Mouse (Mus musculus): ENCODE results near the gene Sh3bgr.
A peak's percentile ranks its signal among the peaks of the same experiment; 100 is the strongest.

Sh3bgr gene

GRCm38 (mm10) chr16:96199913-96200701, at the start of gene Sh3bgr:
TSS of gene Sh3bgr (plus strand) at chr16:96200450.
- peak; percentile 83 to 84 for DNase-seq (ENCODE audit: low spot score in 2 of 2)

DNA sequence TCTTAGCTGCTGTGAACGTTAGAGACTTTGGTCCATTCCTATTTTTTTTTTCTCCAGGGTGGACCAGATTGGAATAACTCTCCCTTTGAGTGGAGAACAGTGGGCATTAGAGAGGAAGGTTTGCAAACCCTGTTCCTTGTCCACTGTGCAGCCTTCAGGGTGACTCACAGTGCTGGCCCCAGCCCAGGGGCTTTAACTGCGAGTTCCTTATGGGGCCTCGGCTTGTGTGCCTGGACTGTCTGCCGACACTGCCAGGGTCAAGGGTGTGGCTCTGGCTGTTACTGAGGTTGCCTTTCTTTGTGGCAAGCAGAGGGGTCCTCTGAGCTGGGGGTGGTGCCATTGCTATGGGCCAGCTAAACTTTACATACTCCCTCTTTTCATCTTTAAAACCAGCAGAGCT, 49.3 kb upstream of the Sh3bgr start:
- no peak for DNase-seq (ENCODE audit: low spot score in 2 of 2)

DNA sequence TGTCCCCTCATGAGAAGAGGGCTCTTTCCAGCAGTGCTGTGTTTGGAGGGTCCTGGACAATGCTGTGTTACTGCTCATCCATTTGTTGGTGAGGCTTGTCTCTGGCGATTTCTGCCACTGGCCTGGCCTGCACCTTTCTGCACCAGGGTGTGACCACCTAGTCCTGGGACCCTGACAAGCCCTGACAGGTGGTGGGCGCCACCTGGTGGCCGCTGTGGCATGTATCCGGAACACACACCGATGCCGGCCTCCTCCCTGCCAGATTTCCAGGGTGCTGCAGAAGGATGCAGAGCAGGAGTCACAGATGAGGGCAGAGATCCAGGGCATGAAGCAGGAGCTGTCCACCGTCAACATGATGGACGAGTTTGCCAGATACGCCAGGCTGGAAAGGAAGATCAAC, 48.7 kb upstream of the Sh3bgr start:
- DNase-seq (ENCODE audit: low spot score in 2 of 2), result peak; percentile 20 to 47

DNA sequence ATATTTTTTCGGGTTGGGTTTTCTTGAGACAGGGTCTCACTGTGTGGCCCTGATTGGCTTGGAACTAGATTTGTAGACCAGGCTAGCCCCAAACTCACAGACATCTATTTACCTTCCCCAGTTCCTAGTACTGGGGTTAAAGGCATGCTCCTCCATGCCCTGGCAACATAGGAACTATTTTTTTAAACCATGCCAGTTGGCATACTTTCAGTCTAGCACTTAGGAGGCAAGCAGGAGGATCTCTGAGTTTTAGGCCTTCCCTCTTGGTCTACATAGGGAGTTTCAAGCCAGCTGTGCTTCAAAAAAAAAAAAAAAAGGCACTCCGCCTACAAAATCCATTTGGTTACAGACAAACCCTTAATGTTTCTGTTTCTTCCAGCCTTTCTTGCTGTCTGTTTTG, 45.8 kb upstream of the Sh3bgr start:
- no peak for DNase-seq (ENCODE audit: low spot score in 2 of 2)

- DNase-seq (ENCODE audit: low spot score in 2 of 2), result no peak
Measured at GRCm38 (mm10) chr16:96156019-96156418, 44.2 kb upstream of the Sh3bgr start.

GRCm38 (mm10) chr16:96157171-96157570, 43.1 kb upstream of the Sh3bgr start:
- no peak for DNase-seq (ENCODE audit: low spot score in 2 of 2)

DNA sequence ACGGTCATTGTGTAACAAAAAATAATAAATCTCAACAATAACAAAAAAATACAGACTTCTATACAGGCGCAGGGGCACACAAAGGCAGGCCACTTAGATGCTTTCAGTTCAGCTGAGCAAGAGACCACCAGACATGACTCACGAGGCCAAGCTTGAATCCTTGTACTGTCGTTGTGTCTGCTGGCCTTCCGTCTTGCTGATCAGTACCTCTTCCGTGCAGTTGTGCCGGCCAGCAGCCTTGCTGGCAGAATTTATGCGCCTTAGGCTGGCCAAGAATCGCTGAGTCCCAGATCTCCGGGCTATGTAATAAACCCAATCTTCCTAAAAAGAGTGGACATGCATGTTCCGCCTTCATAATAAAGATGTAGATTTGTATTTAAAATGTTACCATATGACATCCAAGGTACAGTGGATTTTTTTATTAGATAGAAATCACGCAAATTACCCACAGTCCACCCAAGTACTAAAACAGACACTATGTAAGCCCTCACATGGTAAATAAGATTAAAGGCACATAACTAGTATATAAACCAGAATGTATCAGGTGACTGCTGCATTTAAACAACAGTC, 41.7 kb upstream of the Sh3bgr start:
- DNase-seq (ENCODE audit: low spot score in 2 of 2), result no peak

- peak; percentile 30 to 44 for DNase-seq (ENCODE audit: low spot score in 2 of 2)
Measured at GRCm38 (mm10) chr16:96159091-96159731, 41.0 kb upstream of the Sh3bgr start.

- no peak for DNase-seq (ENCODE audit: low spot score in 2 of 2)
Measured at GRCm38 (mm10) chr16:96159794-96160346, 40.4 kb upstream of the Sh3bgr start.

DNA sequence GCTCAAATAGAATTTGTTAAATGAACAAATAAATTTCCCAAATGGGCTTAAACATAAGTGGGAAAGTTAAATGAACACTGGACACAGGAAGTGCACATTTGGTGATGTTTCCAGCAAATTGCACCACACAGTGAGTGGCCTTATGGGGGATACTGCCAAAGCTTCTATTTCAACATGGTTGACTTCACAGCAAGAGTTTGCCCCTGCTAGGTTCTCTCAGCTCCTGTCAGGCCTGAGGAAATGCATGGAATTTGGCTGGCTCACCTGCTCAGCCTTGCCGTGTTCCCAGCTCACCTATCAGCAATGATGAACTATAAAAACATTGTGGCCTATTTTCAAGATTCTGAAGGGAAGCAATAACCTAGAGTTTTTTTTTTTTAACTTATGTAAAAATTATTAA, 39.3 kb upstream of the Sh3bgr start:
- DNase-seq (ENCODE audit: low spot score in 2 of 2), result no peak

DNA sequence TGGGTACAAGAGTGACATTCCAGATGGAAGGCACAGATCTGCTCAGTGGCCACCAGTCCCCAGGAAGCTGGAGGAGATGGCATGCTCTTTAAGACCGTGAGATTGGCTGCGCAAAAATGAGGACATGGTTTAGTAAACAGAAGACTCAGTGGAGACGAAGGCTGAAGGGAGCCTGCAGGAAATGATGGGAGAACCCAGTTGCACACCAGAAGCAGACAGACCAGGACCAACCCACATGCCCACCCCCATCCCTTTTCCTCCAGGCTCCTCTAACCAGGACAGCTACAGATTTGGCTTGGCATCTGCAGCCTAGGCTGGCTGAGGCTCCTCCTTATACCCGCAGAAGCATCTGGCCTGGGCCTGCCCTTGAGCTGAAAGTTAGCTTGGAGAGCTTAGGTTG, 38.9 kb upstream of the Sh3bgr start:
- no peak for DNase-seq (ENCODE audit: low spot score in 2 of 2)

DNA sequence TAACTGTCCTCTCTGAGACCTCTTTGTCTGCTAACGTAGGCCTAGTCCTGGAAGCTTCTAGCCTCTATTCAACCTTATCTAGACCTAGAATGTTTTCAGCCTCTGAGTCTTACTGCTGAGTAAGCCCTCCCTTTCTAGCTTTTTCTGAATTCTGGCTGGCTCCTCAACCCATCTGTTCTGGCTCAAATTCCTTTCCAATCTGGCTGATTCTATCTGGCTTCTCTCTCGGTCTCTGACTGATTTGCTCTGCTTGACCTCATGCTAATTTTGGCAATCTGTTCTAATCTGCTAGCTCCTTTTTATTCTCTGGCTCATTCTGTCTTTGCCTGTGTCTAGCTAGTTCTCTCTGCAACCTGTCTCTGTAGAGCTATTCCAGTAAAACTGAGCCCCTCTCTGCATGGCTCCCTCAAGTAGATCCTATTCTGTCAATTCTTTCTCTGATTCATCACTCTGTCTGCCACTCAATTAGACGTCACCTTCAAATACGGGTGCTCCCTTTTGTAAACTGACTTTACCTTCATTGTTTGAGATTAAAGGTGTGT, 34.5 kb upstream of the Sh3bgr start:
- DNase-seq (ENCODE audit: low spot score in 2 of 2), result no peak

DNA sequence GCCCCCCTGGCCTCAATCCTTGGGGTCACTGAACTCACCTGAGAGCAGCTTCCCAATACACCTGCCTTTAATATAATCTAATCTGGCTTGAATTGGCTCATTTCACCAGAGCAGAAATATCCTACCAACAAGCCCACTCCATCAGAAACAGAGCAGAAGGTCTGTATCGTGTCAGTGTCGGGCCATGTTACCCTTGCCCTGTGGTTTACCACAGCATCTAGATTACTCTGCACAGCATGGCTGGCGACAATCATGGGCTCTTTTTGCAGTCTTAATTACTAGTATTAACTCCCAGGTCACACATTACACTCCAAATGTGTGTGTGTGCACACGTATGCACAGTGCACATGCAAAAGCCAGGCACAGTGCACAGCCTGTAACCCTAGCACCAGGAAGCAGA, 31.4 kb upstream of the Sh3bgr start:
- DNase-seq (ENCODE audit: low spot score in 2 of 2), result no peak

DNA sequence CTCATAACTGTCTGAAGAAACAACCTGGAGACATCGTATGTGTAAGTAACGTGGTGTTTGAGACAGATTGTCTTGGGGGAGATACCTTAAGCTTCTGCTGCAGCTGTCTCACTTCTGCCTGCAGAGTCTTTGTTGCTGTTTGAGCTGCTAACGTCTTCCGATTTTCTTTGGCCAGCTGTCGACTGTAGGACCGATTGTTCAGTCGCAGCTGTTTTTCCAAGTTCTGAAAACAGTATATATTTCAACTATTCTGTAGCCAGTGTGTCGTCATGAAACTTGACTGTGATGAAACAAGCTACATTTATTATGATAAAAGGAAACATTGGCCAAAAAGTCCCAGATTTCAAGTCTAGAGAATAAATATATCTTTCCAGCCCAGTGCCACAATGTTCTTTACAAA, 26.6 kb upstream of the Sh3bgr start:
- no peak for DNase-seq (ENCODE audit: low spot score in 2 of 2)

GRCm38 (mm10) chr16:96175399-96175798, 24.9 kb upstream of the Sh3bgr start:
- DNase-seq (ENCODE audit: low spot score in 2 of 2), result no peak

DNA sequence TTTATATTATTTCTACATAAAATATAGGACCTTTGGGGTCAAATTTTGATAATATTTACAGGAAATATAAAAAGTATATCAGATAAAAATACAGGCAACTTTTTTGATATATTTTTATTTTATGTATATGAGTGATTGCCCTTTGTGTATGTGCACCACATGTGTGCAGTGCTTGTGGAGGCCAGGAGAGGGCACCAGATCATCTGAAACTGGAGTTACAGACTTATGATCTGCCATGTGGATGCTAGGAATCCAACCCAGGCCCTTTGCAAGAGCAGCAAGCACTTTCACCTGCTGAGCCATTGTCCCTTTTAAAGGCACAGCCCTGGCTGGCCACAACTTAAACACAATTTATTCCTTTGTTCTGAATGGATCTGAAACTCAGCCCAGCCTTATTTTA, 21.1 kb upstream of the Sh3bgr start:
- no peak for DNase-seq (ENCODE audit: low spot score in 2 of 2)

- DNase-seq (ENCODE audit: low spot score in 2 of 2), result no peak
Measured at GRCm38 (mm10) chr16:96187619-96188018, 12.6 kb upstream of the Sh3bgr start.

DNA sequence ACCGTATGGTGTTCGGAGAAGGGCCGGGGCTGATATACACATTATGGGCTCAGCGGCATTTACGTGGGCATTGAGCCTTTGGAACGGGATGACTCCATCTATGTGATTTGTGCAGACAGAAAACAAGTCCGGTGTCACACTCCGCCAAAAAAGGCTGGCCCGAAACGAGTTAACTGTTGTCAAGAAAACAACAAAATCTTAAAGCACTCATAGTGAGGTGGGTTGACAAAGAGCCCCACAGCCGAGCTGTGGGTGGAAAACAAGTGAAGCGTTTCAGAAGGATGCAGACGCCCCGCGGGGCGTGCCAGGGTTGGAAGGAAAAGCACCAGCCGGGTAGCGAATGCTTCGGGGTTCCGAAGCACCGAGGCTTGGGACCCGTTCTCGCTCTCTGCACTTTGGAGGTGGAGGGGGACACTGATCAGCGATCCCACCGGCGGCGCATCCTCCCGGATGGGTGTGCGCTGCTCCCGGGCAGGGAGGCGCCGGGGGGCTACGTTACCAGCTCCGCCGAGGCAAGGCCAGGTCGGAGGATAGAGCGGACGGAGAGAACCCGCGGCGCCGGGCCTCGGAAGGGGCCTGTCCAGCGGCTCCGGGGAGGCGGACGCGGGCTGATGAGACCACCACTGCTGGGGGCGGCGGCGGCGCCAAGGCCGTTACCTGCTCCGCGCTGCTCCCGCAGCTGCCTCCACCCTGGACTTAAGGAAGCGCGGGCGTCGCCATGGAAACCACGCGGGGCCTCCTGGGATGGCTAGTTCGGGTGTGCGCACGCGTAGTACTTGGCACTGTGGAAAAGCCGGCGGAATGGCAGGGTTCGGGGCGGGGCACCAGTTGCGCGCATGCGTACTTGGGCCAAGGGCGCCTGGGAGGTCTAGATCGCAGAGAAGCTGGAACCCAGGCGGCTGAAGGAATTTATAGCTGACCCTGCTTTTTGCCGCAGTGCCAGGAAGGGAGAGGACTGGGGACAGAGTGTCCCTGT, 8.4 kb upstream of the Sh3bgr start, which contains the start of gene Lca5l:
Gene Lca5l, minus strand, starts transcription at position 741 of the 976 bp plus-strand sequence.
- peak; percentile 99 for DNase-seq (ENCODE audit: low spot score in 2 of 2)

GRCm38 (mm10) chr16:96200702-96201028, 415 bp downstream of the Sh3bgr start:
- no peak for DNase-seq (ENCODE audit: low spot score in 2 of 2)

- no peak for DNase-seq (ENCODE audit: low spot score in 2 of 2)
Measured at GRCm38 (mm10) chr16:96201485-96202232, 1.4 kb downstream of the Sh3bgr start.

GRCm38 (mm10) chr16:96209789-96210188, 9.5 kb downstream of the Sh3bgr start:
- peak in 1 of 2 experiments; percentile 24 for DNase-seq (ENCODE audit: low spot score in 2 of 2)
